Mouse (Mus musculus) heart, postnatal 14 days (tissue): Measurements from ENCODE around the gene Ncapd2. TPM values are rescaled to one million over a fixed set of nuclear protein-coding genes. Genes with fewer than 3 reads are reported as not detected.
A peak's percentile ranks its signal among the peaks of the same experiment; 100 is the strongest.

Source experiments
- DNase-seq, 2 experiments: peaks; one replicate each; pipeline ENCODE4 v3.0.0; 2021 to 2022
- intact Hi-C: fragments of 180-260 bp; cut with DNase I; formaldehyde crosslinking; loops from one replicate; pipeline ENCODE4 v1.15.1; 2025
- total RNA-seq, 2 experiments: library from RNA; stranded (reverse); gene quantifications; 2 replicates each; pipeline ENCODE4 v1.2.3; 2021

Ncapd2 gene
- total RNA-seq, 2 experiments from 2014 or later: 28.1 to 33.4 TPM

- intact Hi-C loops: loop anchor here (1.0 kb wide), 1 partner anchor 8 kb away; no protein-coding TSS in a partner anchor
- peak; percentile 73 to 77 for DNase-seq
Observed at GRCm38 (mm10) chr6:125152212-125153017, 39.1 kb downstream of the Ncapd2 start.

- peak in 1 of 2 experiments; percentile 38 for DNase-seq
- intact Hi-C loops: loop anchor here (5.0 kb wide), 2 partner anchors 43 to 123 kb away; partner anchors contain the start of genes Mrpl51 and Ncapd2
Observed at GRCm38 (mm10) chr6:125149569-125149950, 41.9 kb downstream of the Ncapd2 start.

GRCm38 (mm10) chr6:125148926-125149568 lies 42.5 kb downstream of the Ncapd2 start:
- peak; percentile 60 to 77 for DNase-seq
- intact Hi-C loops: loop anchor here (5.0 kb wide), 2 partner anchors 43 to 123 kb away; partner anchors contain the start of genes Mrpl51 and Ncapd2

- intact Hi-C loops: loop anchor here (5.0 kb wide), 2 partner anchors 44 to 124 kb away; partner anchors contain the start of genes Mrpl51 and Ncapd2
- DNase-seq: peak; percentile 65 to 72
Observed at GRCm38 (mm10) chr6:125148251-125148925, 43.1 kb downstream of the Ncapd2 start.

GRCm38 (mm10) chr6:125147329-125147728 lies 44.2 kb downstream of the Ncapd2 start:
- intact Hi-C loops: loop anchor here (5.0 kb wide), 2 partner anchors 45 to 125 kb away; partner anchors contain the start of genes Mrpl51 and Ncapd2
- no peak for DNase-seq

- intact Hi-C loops: loop anchor here (5.0 kb wide), 2 partner anchors 46 to 126 kb away; partner anchors contain the start of genes Mrpl51 and Ncapd2
- peak; percentile 55 to 67 for DNase-seq
Observed at GRCm38 (mm10) chr6:125146797-125147196, 44.7 kb downstream of the Ncapd2 start.

- intact Hi-C loops: loop anchor here (5.0 kb wide), 2 partner anchors 46 to 126 kb away; partner anchors contain the start of genes Mrpl51 and Ncapd2
- no peak for DNase-seq
Observed at GRCm38 (mm10) chr6:125146148-125146547, 45.4 kb downstream of the Ncapd2 start.

GRCm38 (mm10) chr6:125145479-125145951 lies 46.0 kb downstream of the Ncapd2 start:
- intact Hi-C loops: loop anchor here (5.0 kb wide), 2 partner anchors 47 to 127 kb away; partner anchors contain the start of genes Mrpl51 and Ncapd2
- no peak for DNase-seq

- DNase-seq: peak; percentile 84 to 89
- intact Hi-C loops: loop anchor here (5.0 kb wide), 2 partner anchors 47 to 127 kb away; partner anchors contain the start of genes Mrpl51 and Ncapd2
Observed at GRCm38 (mm10) chr6:125145001-125145400, 46.5 kb downstream of the Ncapd2 start, which contains the start of gene Iffo1. Gene Iffo1 (plus strand): TSS chr6:125145241.

GRCm38 (mm10) chr6:125143904-125144303 lies 47.6 kb downstream of the Ncapd2 start:
- DNase-seq: no peak
- intact Hi-C loops: loop anchor here (5.0 kb wide), 1 partner anchor 42 kb away; no protein-coding TSS in a partner anchor

- no peak for DNase-seq
- intact Hi-C loops: loop anchor here (5.0 kb wide), 1 partner anchor 41 kb away; no protein-coding TSS in a partner anchor
Observed at GRCm38 (mm10) chr6:125143128-125143527, 48.4 kb downstream of the Ncapd2 start.

- intact Hi-C loops: loop anchor here (5.0 kb wide), 1 partner anchor 40 kb away; no protein-coding TSS in a partner anchor
- no peak for DNase-seq
Observed at GRCm38 (mm10) chr6:125142436-125142835, 49.1 kb downstream of the Ncapd2 start.

- intact Hi-C loops: loop anchor here (5.0 kb wide), 1 partner anchor 37 kb away; no protein-coding TSS in a partner anchor
- DNase-seq: no peak
Observed at GRCm38 (mm10) chr6:125139747-125140146, 51.8 kb downstream of the Ncapd2 start.

- intact Hi-C loops: no loop called here
- DNase-seq: peak; percentile 51 to 62
Observed at GRCm38 (mm10) chr6:125137002-125137671, 54.4 kb downstream of the Ncapd2 start.

GRCm38 (mm10) chr6:125132470-125132869 lies 59.0 kb downstream of the Ncapd2 start:
- DNase-seq: no peak
- intact Hi-C loops: no loop called here

GRCm38 (mm10) chr6:125131302-125132156 lies 60.0 kb downstream of the Ncapd2 start, which contains the start of gene Nop2:
Gene Nop2 (plus strand): TSS chr6:125131909.
- intact Hi-C loops: no loop called here
- DNase-seq: peak; percentile 87 to 90

GRCm38 (mm10) chr6:125129710-125130402 lies 61.6 kb downstream of the Ncapd2 start:
- intact Hi-C loops: no loop called here

GRCm38 (mm10) chr6:125128724-125129123 lies 62.8 kb downstream of the Ncapd2 start:
- intact Hi-C loops: no loop called here

More at GRCm38 (mm10) chr6:125129710-125130402, 61.6 kb downstream of the Ncapd2 start:
- DNase-seq: no peak

More at GRCm38 (mm10) chr6:125128724-125129123, 62.8 kb downstream of the Ncapd2 start:
- no peak for DNase-seq
